Mouse (Mus musculus) CD8-positive naive resting alpha-beta T cell, adult 2 months (primary cell): ENCODE results near the gene Fars2.

Source experiments
- DNase-seq, 2 experiments: peaks; one replicate each; pipeline ENCODE4 v3.0.0; 2022; ENCODE audit warnings: low read depth in 2 of 2, low spot score in 2 of 2

Gene Fars2

GRCm38 (mm10) chr13:36503991-36504390 lies 386.8 kb downstream of the Fars2 start:
- no peak for DNase-seq

- no peak for DNase-seq
These were observed 388.5 kb downstream of the Fars2 start for GRCm38 (mm10) chr13:36505730-36506129.

GRCm38 (mm10) chr13:36506315-36506714 lies 389.1 kb downstream of the Fars2 start:
- DNase-seq, result no peak

- no peak for DNase-seq
These were observed 392.9 kb downstream of the Fars2 start for GRCm38 (mm10) chr13:36510161-36510560.

GRCm38 (mm10) chr13:36513126-36513525 lies 395.9 kb downstream of the Fars2 start:
- DNase-seq, result no peak

- no peak for DNase-seq
These were observed 400.9 kb downstream of the Fars2 start for GRCm38 (mm10) chr13:36518144-36518571.

- no peak for DNase-seq
These were observed 410.5 kb downstream of the Fars2 start for GRCm38 (mm10) chr13:36527761-36528160.

GRCm38 (mm10) chr13:36528223-36528895 lies 411.1 kb downstream of the Fars2 start:
- no peak for DNase-seq

- DNase-seq, result no peak
These were observed 412.3 kb downstream of the Fars2 start for GRCm38 (mm10) chr13:36529467-36530039.

GRCm38 (mm10) chr13:36530852-36531251 lies 413.6 kb downstream of the Fars2 start:
- DNase-seq, result no peak

GRCm38 (mm10) chr13:36531893-36532292 lies 414.7 kb downstream of the Fars2 start:
- DNase-seq, result no peak

GRCm38 (mm10) chr13:36533071-36533470 lies 415.9 kb downstream of the Fars2 start:
- DNase-seq, result no peak

- DNase-seq, result no peak
These were observed 416.3 kb downstream of the Fars2 start for GRCm38 (mm10) chr13:36533518-36533917.

- no peak for DNase-seq
These were observed 416.8 kb downstream of the Fars2 start for GRCm38 (mm10) chr13:36533966-36534540.

- DNase-seq, result no peak
These were observed 420.4 kb downstream of the Fars2 start for GRCm38 (mm10) chr13:36537580-36537979.

- DNase-seq, result no peak
These were observed 421.2 kb downstream of the Fars2 start for GRCm38 (mm10) chr13:36538385-36538784.

GRCm38 (mm10) chr13:36540231-36540630 lies 423.0 kb downstream of the Fars2 start:
- no peak for DNase-seq

- DNase-seq, result no peak
These were observed 424.1 kb downstream of the Fars2 start for GRCm38 (mm10) chr13:36541287-36541780.

GRCm38 (mm10) chr13:36550694-36551093 lies 433.5 kb downstream of the Fars2 start:
- no peak for DNase-seq

GRCm38 (mm10) chr13:36552522-36553246 lies 435.5 kb downstream of the Fars2 start:
- no peak for DNase-seq

- DNase-seq, result no peak
These were observed 436.0 kb downstream of the Fars2 start for GRCm38 (mm10) chr13:36553247-36553642.

GRCm38 (mm10) chr13:36554743-36555142 lies 437.5 kb downstream of the Fars2 start:
- DNase-seq, result no peak
